Mouse (Mus musculus) embryonic facial prominence, embryonic 12.5 days (tissue): Measurements from ENCODE around the gene Per3. TPM values are rescaled to one million over a fixed set of nuclear protein-coding genes. Genes with fewer than 3 reads are reported as not detected.
"Not testable (repeated sequence)": the region's sequence is repeated elsewhere in the genome, so short reads cannot be mapped to it uniquely, and the experiment has no call there.

Experiments
- ATAC-seq: fragments of 200-750 bp; cut with Nextera tagmentation; 2 replicates; pipeline ENCODE4 v1.8.0; 2017; ENCODE audit not compliant: insufficient number of reproducible peaks, insufficient read depth, low FRiP score, low TSS enrichment
- H3K27ac ChIP-seq: fragments of 300-500 bp; sonication (generic); 2 replicates; pipeline ENCODE4 v1.5.1; 2016; ENCODE audit warnings: mild to moderate bottlenecking
- H3K27me3 ChIP-seq: fragments of 300-500 bp; sonication (generic); 2 replicates; pipeline ENCODE4 v1.6.1; 2016; ENCODE audit warnings: mild to moderate bottlenecking, moderate library complexity
- H3K36me3 ChIP-seq: fragments of 300-500 bp; sonication (generic); 2 replicates; pipeline ENCODE4 v1.6.1; 2016; ENCODE audit warnings: mild to moderate bottlenecking
- H3K4me1 ChIP-seq: fragments of 300-500 bp; sonication (generic); 2 replicates; pipeline ENCODE4 v1.6.1; 2016
- H3K4me2 ChIP-seq: fragments of 300-500 bp; sonication (generic); replicated peaks from 2 replicates; pipeline ENCODE4 v1.6.1; 2016; ENCODE audit warnings: mild to moderate bottlenecking, moderate library complexity
- H3K4me3 ChIP-seq: fragments of 300-500 bp; sonication (generic); 2 replicates; pipeline ENCODE4 v1.5.1; 2016; ENCODE audit warnings: mild to moderate bottlenecking
- H3K9ac ChIP-seq: fragments of 300-500 bp; sonication (generic); 2 replicates; pipeline ENCODE4 v1.6.1; 2016; ENCODE audit warnings: mild to moderate bottlenecking, moderate library complexity
- H3K9me3 ChIP-seq: fragments of 300-500 bp; sonication (generic); 2 replicates; pipeline ENCODE4 v1.6.1; 2016; ENCODE audit warnings: mild to moderate bottlenecking, moderate library complexity
- WGBS: fragments of 180-500 bp; shearing (Covaris S2); methylation state at CpG from one replicate; pipeline ENCODE4 v1.1.7; 2016; 5-methylcytosine and 5-hydroxymethylcytosine counted together
- polyA plus RNA-seq: library from polyadenylated mRNA; unstranded; fragments of >200 nt; fragmentation: Nextera tagmentation; extraction: Ambion mirVana; gene quantifications from 2 replicates; pipeline ENCODE4 v1.2.1, GENCODE M21; 2016

The Per3 gene
- polyA plus RNA-seq, 1 experiment from 2014 or later: 8.1 TPM

DNA sequence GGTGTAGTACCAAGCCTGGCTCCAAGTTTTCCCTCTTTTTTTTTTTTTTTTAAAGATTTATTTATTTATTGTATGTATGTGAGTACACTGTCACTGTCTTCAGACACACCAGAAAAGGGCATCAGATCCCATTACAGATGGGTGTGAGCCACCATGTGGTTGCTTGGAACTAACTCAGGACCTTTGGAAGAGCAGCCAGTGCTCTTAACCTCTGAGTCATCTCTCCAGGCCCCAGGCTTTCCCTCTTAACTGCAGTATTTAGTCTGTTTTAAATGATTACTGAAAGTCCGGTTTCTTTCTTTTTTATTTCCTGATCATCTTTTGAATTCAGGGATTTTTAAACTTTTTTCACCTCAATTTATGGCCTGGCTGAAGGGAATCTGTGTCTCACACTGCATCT is 27.1 kb downstream of the Per3 start:
- not testable (repeated sequence) for H3K27ac ChIP-seq, H3K9ac ChIP-seq, H3K4me2 ChIP-seq, H3K9me3 ChIP-seq, H3K27me3 ChIP-seq, H3K4me3 ChIP-seq, H3K4me1 ChIP-seq, ATAC-seq
- H3K36me3 ChIP-seq: peaks cover 23% of the 10 kb centered on the region
- 88% methylated on average over 1 of the region's 1 CpGs for WGBS

DNA sequence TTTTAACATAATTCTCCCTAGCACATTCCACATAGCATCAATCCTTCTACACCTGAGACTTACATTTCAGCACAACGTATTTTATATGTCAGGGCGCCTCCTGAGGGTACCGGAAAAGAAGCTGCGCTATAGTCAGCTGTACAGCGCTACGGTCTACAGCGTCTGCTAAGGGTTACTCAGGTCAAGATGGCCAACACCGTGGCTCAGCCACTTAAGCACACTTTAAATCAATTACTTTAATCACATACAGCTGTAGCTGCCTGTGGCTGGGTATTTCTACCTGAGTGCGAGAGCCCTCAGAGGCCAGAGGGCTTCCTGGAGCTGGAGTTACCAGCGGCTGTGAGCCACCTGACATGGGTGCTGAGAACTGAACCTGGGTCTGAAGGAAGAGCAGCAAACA is 28.5 kb downstream of the Per3 start:
- H3K36me3 ChIP-seq: peaks cover 28% of the 10 kb centered on the region
- no peak overlapping the region for H3K9ac ChIP-seq
- 43% methylated on average over 10 of the region's 10 CpGs for WGBS
- H3K27me3 ChIP-seq: no peaks in the 10 kb centered on the region
- no peak overlapping the region for H3K27ac ChIP-seq
- no peaks in the 10 kb centered on the region for H3K9me3 ChIP-seq
- no peak for ATAC-seq
- no peak overlapping the region for H3K4me2 ChIP-seq
- H3K4me1 ChIP-seq: no peaks in the 10 kb centered on the region
- H3K4me3 ChIP-seq: no peak overlapping the region

DNA sequence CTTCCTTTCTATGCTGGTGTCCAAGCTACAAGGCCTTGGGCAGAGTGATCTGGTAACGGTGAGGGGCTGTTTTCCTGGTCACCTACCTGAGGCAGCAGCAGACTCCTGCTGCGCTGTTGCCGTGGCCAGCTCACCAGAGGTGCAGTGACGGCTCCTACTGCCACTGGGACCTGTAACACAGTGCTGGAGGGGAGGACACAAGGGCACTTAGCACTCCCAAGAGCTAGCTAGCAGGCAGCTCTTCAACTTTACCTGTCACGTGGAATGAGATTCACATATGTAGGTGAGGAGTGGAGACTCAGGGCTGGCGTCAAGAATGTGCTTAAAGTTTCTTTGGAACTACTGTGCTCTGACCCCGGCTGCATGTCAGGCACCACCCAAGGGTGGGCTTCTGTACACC is 34.1 kb downstream of the Per3 start:
- WGBS: 93% methylated on average over 7 of the region's 7 CpGs
- H3K9me3 ChIP-seq: no peaks in the 10 kb centered on the region
- no peak overlapping the region for H3K27ac ChIP-seq
- H3K27me3 ChIP-seq: no peaks in the 10 kb centered on the region
- no peak overlapping the region for H3K4me2 ChIP-seq
- H3K9ac ChIP-seq: no peak overlapping the region
- no peak for ATAC-seq
- peaks cover 8% of the 10 kb centered on the region; the same call in 1 of the 2 replicates for H3K36me3 ChIP-seq
- H3K4me3 ChIP-seq: no peak overlapping the region
- H3K4me1 ChIP-seq: no peaks in the 10 kb centered on the region

DNA sequence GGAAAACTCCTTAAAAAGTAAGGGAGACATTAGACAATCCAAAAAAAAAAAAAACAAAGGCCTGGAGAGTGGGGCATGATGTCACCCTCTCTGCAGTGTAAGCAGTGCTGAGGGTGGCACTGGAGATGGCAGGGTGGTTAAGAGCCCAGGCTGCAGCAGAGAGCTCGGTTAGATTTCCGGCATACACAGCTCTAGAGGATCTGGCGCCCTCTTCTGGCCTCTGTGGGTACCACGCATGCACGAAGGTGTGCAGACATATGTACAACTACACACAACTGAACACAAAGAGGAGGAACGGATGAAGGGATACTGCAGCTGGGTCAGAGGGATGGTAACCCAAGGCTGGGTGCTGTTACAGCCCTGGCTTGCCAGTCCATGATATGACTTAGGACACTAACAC is 37.5 kb downstream of the Per3 start:
- Histone ChIP-seq H3K4me3 (no peak overlapping the region), H3K9ac (no peak overlapping the region), H3K36me3 (peaks cover 1% of the 10 kb centered on the region; the same call in 1 of the 2 replicates), H3K9me3 (no peaks in the 10 kb centered on the region), H3K4me2 (no peak overlapping the region), H3K4me1 (no peaks in the 10 kb centered on the region), H3K27me3 (no peaks in the 10 kb centered on the region), H3K27ac (no peak overlapping the region)
- 55% methylated on average over 6 of the region's 6 CpGs for WGBS
- ATAC-seq: no peak

DNA sequence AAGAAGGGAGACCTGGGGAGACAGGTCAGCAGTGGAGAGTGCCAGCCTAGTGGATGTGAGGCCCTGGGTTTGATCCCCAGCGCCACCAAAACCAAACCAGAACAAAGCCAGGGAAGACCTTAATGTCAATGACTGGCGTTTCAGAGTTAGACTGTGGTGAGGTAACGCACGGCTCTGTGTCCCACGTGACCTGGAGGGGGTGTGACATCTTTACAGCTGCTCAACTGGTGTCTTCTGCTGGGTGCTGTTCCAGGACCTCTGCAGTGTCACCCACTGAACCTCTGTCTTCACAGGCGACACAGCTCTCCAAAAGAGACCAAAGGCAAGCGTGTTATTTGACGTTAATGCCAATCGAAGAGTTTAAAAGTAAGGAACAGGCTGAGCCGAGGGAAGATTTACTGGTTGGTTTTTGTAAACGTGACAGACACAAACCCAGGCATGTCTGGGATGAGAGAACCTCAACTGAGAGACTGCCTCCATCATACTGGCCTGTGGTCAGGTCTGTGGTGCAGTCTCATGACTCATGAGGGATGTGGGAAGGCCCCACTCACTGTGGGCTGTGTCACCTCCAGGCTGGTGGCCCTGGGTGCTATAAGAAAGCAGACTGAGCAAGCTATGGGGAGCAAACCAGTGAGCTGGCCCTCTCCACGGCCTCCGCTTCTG is 38.7 kb downstream of the Per3 start:
- Histone ChIP-seq H3K9me3 (no peaks in the 10 kb centered on the region), H3K4me3 (no peak overlapping the region)
- 93% methylated on average over 13 of the region's 13 CpGs for WGBS

DNA sequence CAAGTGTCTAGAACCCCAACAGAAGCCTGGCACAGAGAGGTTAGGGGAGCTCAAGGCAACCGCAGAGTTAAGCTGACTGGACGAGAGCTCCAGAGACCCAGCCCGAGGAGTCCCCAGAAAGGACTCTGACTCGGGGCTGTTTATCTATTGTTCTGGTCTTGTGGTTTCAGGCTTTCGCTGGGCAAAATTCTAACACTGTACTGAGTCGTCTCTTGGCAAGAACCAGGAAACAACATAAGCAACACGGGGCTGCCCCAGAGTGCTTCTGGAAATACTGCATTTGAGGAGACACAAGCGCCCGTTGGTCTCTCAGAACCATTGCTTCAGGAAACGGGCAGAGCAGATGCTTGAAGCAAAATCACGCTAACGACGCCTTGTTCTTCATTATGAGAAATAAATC is 43.1 kb downstream of the Per3 start:
- no peak overlapping the region for H3K9ac ChIP-seq
- no peaks in the 10 kb centered on the region for H3K9me3 ChIP-seq
- WGBS: 71% methylated on average over 13 of the region's 13 CpGs
- no peak for ATAC-seq
- H3K36me3 ChIP-seq: no peaks in the 10 kb centered on the region
- H3K4me1 ChIP-seq: no peaks in the 10 kb centered on the region
- H3K27ac ChIP-seq: no peak overlapping the region
- H3K4me2 ChIP-seq: no peak overlapping the region
- H3K27me3 ChIP-seq: no peaks in the 10 kb centered on the region
- no peak overlapping the region for H3K4me3 ChIP-seq

More for the DNA sequence above, 38.7 kb downstream of the Per3 start:
- ATAC-seq: no peak
- H3K4me1 ChIP-seq: no peaks in the 10 kb centered on the region
- H3K27me3 ChIP-seq: no peaks in the 10 kb centered on the region
- H3K4me2 ChIP-seq: no peak overlapping the region
- H3K27ac ChIP-seq: no peak overlapping the region
- no peaks in the 10 kb centered on the region for H3K36me3 ChIP-seq
- H3K9ac ChIP-seq: no peak overlapping the region

DNA sequence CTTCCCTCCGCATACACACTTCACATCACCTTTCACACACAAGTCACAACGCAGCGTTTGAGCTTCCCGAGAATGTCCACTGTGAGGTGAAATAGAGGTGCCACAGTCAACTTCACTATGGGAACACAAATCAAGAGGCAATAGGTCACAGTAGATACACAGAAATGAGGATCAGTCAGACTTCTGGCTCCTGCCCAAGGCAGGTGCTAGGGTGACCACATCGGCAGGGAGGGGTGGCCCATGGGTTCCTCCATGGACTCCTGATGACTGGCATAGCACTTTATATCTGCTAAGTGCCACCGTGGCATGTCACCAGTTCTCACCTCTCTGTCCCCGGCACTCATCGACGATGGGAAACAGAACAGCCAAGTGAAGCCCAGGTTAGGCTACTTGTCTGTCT is 45.8 kb downstream of the Per3 start:
- no peak for ATAC-seq
- H3K4me3 ChIP-seq: no peak overlapping the region
- H3K27ac ChIP-seq: no peak overlapping the region
- no peak overlapping the region for H3K9ac ChIP-seq
- 88% methylated on average over 9 of the region's 9 CpGs for WGBS
- no peaks in the 10 kb centered on the region for H3K4me1 ChIP-seq
- H3K9me3 ChIP-seq: no peaks in the 10 kb centered on the region
- H3K27me3 ChIP-seq: no peaks in the 10 kb centered on the region
- no peaks in the 10 kb centered on the region for H3K36me3 ChIP-seq
- no peak overlapping the region for H3K4me2 ChIP-seq

DNA sequence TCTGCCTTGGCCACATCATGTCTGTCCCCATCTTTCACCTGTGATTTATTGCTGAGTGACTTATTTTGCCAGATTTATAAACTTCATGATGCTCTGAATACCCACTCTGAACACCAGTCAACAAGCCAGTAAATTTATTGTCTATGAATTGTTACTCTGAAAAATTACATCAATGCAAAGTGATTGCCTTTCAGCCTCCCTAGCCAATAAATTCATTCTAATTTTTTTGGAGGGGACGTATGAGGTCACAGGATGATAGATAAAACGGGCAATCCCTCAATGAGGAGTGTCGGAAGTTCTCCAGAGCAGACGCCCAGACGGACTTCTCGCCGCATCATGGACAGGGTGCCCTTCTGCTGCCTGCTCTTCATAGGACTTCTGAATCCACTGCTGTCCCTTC is 47.7 kb downstream of the Per3 start, which contains the start of gene Uts2:
TSS of gene Uts2 (plus strand) at position 301 of the 400 bp plus-strand sequence.
- WGBS: 92% methylated on average over 7 of the region's 7 CpGs
- Histone ChIP-seq H3K4me1 (no peaks in the 10 kb centered on the region), H3K27me3 (no peaks in the 10 kb centered on the region), H3K27ac (no peak within 1 kb of the TSS), H3K4me3 (no peak within 1 kb of the TSS), H3K36me3 (no peaks in the 10 kb centered on the region), H3K4me2 (no peak within 1 kb of the TSS), H3K9me3 (no peaks in the 10 kb centered on the region), H3K9ac (no peak within 1 kb of the TSS)
- no peak for ATAC-seq

DNA sequence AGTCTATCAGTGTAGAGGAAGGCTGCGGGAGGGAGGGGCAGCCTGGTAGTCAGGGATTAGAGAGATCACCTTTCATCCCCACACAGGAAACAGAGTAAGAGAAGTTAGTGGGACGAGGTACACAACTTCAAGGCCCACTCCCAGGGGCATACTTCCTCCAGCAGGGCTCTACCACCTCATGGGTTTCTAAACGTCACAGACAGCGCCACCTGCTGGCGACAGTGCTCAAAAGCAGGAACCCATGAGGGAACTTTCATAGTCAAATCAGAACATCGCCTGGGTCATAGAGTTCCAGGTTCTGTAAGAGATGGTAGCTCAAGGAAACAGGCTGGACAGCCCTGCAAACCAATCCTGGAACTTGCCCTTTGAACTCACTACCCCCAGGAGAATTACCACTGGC is 54.3 kb downstream of the Per3 start:
- no peak overlapping the region for H3K4me2 ChIP-seq
- no peak overlapping the region for H3K4me3 ChIP-seq
- H3K36me3 ChIP-seq: no peaks in the 10 kb centered on the region
- ATAC-seq: no peak
- H3K27ac ChIP-seq: no peak overlapping the region
- no peaks in the 10 kb centered on the region for H3K27me3 ChIP-seq
- WGBS: 44% methylated on average over 6 of the region's 6 CpGs
- H3K9me3 ChIP-seq: no peaks in the 10 kb centered on the region
- H3K9ac ChIP-seq: no peak overlapping the region
- no peaks in the 10 kb centered on the region for H3K4me1 ChIP-seq

DNA sequence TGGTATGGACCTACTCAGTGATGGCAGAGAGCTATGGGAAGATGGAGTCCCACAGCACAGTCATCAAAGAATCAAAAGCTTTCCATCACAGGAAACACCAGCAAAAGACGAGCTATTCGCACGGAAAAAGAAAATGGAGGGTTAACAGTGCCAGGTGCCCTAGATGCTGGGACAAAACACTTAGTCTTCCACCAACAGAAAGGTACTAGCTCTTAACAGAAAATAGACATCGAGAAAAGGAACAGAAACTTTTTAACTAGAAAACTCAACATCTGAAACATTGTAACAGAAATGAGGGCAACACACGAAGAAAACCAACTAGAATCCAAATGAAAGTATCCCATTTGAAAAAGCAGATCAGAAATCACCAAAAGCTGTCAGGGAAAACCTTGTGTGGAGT is 64.3 kb downstream of the Per3 start:
- H3K36me3 ChIP-seq: no peaks in the 10 kb centered on the region
- no peaks in the 10 kb centered on the region for H3K9me3 ChIP-seq
- H3K27ac ChIP-seq: no peak overlapping the region
- 88% methylated on average over 5 of the region's 5 CpGs for WGBS
- ATAC-seq: no peak
- no peak overlapping the region for H3K4me3 ChIP-seq
- no peak overlapping the region for H3K9ac ChIP-seq
- no peaks in the 10 kb centered on the region for H3K4me1 ChIP-seq
- H3K4me2 ChIP-seq: no peak overlapping the region
- H3K27me3 ChIP-seq: no peaks in the 10 kb centered on the region

DNA sequence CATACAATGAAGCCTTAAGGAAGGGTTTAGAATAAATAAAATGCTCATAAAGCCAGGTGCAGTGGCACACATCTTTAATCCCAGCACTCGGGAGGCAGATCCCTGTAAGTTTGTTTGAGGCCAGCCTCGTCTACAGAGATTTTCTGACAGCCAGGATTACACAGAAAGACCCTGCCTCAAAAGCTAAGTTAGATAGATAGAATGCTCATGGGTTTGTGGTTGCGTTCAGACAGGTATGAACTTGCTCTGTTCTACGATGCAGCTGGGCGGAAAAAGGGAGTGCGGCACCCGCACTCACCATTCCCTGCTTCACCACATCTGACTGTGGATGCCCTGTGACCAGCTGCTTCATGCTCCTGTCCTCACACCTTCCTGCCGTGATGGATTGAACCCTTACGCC is 65.0 kb downstream of the Per3 start:
- no peaks in the 10 kb centered on the region for H3K36me3 ChIP-seq
- no peak overlapping the region for H3K4me3 ChIP-seq
- ATAC-seq: no peak
- no peaks in the 10 kb centered on the region for H3K9me3 ChIP-seq
- H3K4me1 ChIP-seq: no peaks in the 10 kb centered on the region
- no peak overlapping the region for H3K4me2 ChIP-seq
- WGBS: 75% methylated on average over 9 of the region's 9 CpGs
- H3K27ac ChIP-seq: no peak overlapping the region
- no peak overlapping the region for H3K9ac ChIP-seq
- no peaks in the 10 kb centered on the region for H3K27me3 ChIP-seq

DNA sequence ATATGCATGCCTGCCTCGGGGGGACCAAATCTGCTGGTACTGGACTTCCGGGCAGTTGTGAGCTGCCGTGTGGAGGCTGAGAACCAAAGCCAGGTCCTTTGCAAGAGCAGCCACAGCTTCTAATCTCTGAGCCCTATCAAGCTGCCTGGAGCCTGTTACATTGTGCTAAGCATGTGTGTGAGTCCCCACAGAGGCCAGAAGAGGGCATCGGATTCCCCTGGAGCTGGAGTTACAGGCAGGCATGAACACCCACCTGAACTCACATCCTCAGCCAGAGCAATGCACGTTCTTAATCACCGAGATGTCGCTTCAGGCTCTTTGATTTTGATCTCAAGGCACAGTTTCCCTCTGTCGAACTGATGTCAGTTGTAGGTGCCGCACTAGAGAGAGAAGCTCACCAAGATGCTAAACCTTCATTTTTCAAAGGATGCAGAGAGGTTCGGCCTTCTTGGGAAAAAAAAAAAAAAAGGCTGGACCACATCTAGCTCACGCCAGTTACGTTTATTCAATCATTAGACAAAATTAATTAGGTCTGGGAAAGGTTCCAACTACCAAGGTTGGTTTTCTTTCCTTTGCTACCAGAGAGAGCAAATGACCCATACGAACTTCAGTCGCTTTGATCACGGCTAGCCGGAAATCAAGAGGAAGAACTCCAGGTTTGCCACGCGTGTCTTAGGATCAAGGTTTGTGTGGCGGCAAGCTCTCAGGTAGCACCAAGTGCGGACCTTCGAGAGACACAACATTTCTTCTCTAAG is 66.1 kb downstream of the Per3 start:
- H3K4me1 ChIP-seq: no peaks in the 10 kb centered on the region
- H3K27me3 ChIP-seq: no peaks in the 10 kb centered on the region
- 87% methylated on average over 21 of the region's 21 CpGs for WGBS
- H3K27ac ChIP-seq: no peak overlapping the region
- H3K9ac ChIP-seq: no peak overlapping the region
- no peaks in the 10 kb centered on the region for H3K9me3 ChIP-seq
- no peak overlapping the region for H3K4me2 ChIP-seq
- H3K4me3 ChIP-seq: no peak overlapping the region
- no peaks in the 10 kb centered on the region for H3K36me3 ChIP-seq
- no peak for ATAC-seq
